Mouse (Mus musculus): Measurements from ENCODE around the gene Fam129a. TPM values are rescaled to one million over a fixed set of nuclear protein-coding genes. Genes with fewer than 3 reads are reported as not detected.

The Fam129a gene
- polyA plus RNA-seq, 1 experiment from 2014 or later, result 2.5 TPM

DNA sequence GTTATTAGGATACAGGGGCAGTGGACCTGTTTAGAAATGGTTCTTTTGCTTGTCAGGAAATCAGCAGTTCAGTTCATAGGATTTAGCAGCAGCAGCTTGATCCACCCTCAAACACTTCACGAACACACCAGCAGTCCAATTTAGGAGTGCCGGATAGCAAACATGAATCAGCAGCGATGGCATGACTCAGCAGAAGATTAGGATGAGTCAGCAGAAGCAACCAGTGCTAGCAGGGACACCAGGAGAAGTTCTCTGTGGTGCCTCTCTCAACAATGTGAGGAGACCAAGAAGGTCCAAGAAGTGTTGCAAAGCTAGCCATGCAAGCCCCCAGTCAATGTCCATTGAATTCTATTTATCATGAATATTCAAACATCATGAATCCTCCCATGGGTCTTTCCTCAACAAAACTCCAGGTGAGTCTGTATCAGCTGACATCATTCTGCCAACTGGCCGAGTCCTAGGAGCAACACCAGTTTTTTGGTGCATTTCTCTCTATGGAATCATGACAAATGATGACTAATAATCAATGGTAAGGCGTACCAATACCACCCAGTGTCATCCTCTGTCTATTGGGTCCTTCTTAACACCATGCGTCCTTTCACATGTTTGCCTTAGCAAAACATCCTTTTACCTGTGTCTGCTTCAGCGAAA, 45.7 kb downstream of the Fam129a start:
- Histone ChIP-seq H3K9ac (no peak overlapping the region), H3K27ac (no peak overlapping the region), H3K27me3 (no peaks in the 10 kb centered on the region), H3K4me2 (no peak overlapping the region), H3K36me3 (no peaks in the 10 kb centered on the region), H3K4me1 (replicated peaks) (peaks cover 10% of the 10 kb centered on the region), H3K4me3 (no peak overlapping the region), H3K9me3 (no peaks in the 10 kb centered on the region)
- ATAC-seq (ENCODE audit: low FRiP score), result no peak
- 91% methylated on average over 7 of the region's 7 CpGs for WGBS

GRCm38 (mm10) chr1:151618251-151618650, 47.3 kb downstream of the Fam129a start:
- 78% methylated on average over 3 of the region's 3 CpGs for WGBS
- no peaks in the 10 kb centered on the region for H3K9me3 ChIP-seq
- no peak overlapping the region for H3K4me3 ChIP-seq
- no peak overlapping the region for H3K27ac ChIP-seq
- ATAC-seq (ENCODE audit: low FRiP score), result no peak
- H3K4me2 ChIP-seq, result no peak overlapping the region
- H3K4me1 ChIP-seq (replicated peaks), result peaks cover 10% of the 10 kb centered on the region
- H3K36me3 ChIP-seq, result no peaks in the 10 kb centered on the region
- H3K9ac ChIP-seq, result no peak overlapping the region
- H3K27me3 ChIP-seq, result no peaks in the 10 kb centered on the region

- Histone ChIP-seq H3K27ac (no peak overlapping the region), H3K9ac (no peak overlapping the region), H3K4me2 (no peak overlapping the region), H3K4me1 (replicated peaks) (peaks cover 10% of the 10 kb centered on the region), H3K27me3 (no peaks in the 10 kb centered on the region), H3K4me3 (no peak overlapping the region), H3K9me3 (no peaks in the 10 kb centered on the region), H3K36me3 (no peaks in the 10 kb centered on the region)
- WGBS, result 60% methylated on average over 8 of the region's 8 CpGs
- no peak for ATAC-seq (ENCODE audit: low FRiP score)
Observed at GRCm38 (mm10) chr1:151619281-151619711, 48.3 kb downstream of the Fam129a start.

DNA sequence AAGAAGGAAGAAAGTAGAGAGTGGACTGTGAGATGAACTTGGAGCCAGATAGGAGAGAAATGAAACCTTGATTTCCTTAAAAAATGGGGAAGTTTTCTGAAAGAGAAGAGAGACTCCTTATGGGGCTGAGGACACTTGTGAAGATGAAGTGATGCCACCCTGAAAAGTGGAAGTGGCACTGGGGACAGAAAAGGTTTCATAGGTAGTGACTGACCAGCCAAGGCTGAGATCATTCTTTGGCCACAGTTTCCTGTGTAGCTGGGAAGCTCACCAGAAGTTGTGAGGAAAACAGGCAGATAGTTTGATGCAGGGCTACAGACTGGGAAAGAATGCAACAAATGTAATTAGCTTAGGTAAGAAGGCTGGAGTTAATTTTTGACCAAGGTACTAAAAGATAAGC, 49.7 kb downstream of the Fam129a start:
- Histone ChIP-seq H3K4me2 (no peak overlapping the region), H3K27me3 (no peaks in the 10 kb centered on the region), H3K9ac (no peak overlapping the region), H3K36me3 (no peaks in the 10 kb centered on the region), H3K9me3 (no peaks in the 10 kb centered on the region), H3K4me1 (replicated peaks) (peaks cover 10% of the 10 kb centered on the region), H3K27ac (no peak overlapping the region), H3K4me3 (no peak overlapping the region)
- no peak for ATAC-seq (ENCODE audit: low FRiP score)

- H3K4me1 ChIP-seq (replicated peaks), result peaks cover 13% of the 10 kb centered on the region
- H3K9me3 ChIP-seq, result no peaks in the 10 kb centered on the region
- H3K9ac ChIP-seq, result no peak overlapping the region
- ATAC-seq (ENCODE audit: low FRiP score), result no peak
- no peak overlapping the region for H3K4me2 ChIP-seq
- H3K27ac ChIP-seq, result no peak overlapping the region
- no peaks in the 10 kb centered on the region for H3K27me3 ChIP-seq
- H3K36me3 ChIP-seq, result no peaks in the 10 kb centered on the region
- WGBS, result 79% methylated on average over 3 of the region's 3 CpGs
- H3K4me3 ChIP-seq, result no peak overlapping the region
Observed at GRCm38 (mm10) chr1:151624442-151625226, 53.6 kb downstream of the Fam129a start.

DNA sequence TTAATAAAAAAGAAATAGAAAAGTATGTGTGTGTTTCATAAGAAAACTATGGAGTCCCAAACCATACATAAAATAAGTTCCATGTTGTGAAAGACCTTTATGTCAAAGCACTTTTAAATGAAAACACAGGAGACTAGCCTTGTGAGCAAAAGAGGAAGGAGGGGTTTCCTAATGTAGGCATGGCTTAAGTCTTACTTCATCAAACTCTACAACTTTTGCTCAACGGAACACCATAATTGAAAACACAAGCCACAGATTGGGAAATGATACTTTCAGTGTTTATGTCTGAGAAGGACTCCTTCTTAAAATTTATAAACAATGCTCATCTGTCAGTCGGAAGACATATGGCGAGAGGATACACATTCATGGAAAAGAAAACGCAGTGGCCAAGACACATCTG, 54.3 kb downstream of the Fam129a start:
- 86% methylated on average over 4 of the region's 4 CpGs for WGBS
- H3K27me3 ChIP-seq, result no peaks in the 10 kb centered on the region
- peaks cover 14% of the 10 kb centered on the region for H3K4me1 ChIP-seq (replicated peaks)
- no peak overlapping the region for H3K4me2 ChIP-seq
- ATAC-seq (ENCODE audit: low FRiP score), result no peak
- no peak overlapping the region for H3K9ac ChIP-seq
- no peak overlapping the region for H3K4me3 ChIP-seq
- no peaks in the 10 kb centered on the region for H3K9me3 ChIP-seq
- H3K36me3 ChIP-seq, result no peaks in the 10 kb centered on the region
- no peak overlapping the region for H3K27ac ChIP-seq

DNA sequence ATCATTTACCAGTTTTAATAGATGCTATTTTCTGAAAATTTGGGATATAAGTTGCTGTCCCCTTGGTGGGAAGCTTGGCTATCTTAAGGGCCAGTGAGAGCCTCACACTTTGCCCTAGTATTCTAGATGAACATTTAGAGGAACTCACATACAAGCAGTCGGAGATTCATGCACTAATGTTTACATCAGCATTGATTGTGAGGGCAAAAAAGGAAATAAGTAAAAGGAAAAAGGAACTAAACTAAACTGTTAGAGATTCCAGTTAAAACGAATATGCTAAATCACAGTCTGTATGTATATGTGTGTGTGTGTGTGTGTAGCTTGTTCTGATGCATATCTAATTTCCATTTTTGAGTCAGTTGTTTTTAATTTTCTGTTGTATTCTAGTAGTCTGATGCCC, 54.7 kb downstream of the Fam129a start:
- no peak overlapping the region for H3K9ac ChIP-seq
- no peaks in the 10 kb centered on the region for H3K9me3 ChIP-seq
- no peaks in the 10 kb centered on the region for H3K27me3 ChIP-seq
- no peak overlapping the region for H3K27ac ChIP-seq
- no peaks in the 10 kb centered on the region for H3K36me3 ChIP-seq
- ATAC-seq (ENCODE audit: low FRiP score), result no peak
- no peak overlapping the region for H3K4me3 ChIP-seq
- H3K4me2 ChIP-seq, result no peak overlapping the region
- WGBS, result 89% methylated on average over 2 of the region's 2 CpGs
- peaks cover 16% of the 10 kb centered on the region for H3K4me1 ChIP-seq (replicated peaks)

DNA sequence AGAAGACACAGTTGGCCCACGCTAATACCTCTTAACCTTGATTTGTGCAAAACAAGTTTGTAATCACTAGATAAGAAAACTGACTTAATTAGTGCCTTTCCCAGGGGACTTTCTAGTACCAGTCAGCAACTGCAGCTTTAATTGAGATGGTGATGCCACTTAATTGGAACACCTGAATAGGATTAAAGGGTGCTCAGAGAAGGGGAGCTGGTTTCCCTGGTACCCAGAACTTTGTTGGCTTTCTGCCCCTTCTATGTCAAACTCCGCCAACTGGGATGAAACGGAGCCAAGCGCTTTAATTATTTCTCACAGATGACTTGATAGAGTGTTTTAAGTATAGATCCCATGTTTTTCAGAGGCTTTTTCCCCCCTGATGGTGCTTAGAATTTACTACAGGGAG, 55.6 kb downstream of the Fam129a start:
- H3K4me1 ChIP-seq (replicated peaks), result peaks cover 23% of the 10 kb centered on the region
- H3K4me2 ChIP-seq, result no peak overlapping the region
- H3K27ac ChIP-seq, result no peak overlapping the region
- no peaks in the 10 kb centered on the region for H3K9me3 ChIP-seq
- no peaks in the 10 kb centered on the region for H3K27me3 ChIP-seq
- H3K9ac ChIP-seq, result no peak overlapping the region
- no peaks in the 10 kb centered on the region for H3K36me3 ChIP-seq
- no peak for ATAC-seq (ENCODE audit: low FRiP score)
- H3K4me3 ChIP-seq, result no peak overlapping the region
- 74% methylated on average over 4 of the region's 4 CpGs for WGBS

- Histone ChIP-seq H3K4me3 (no peak overlapping the region), H3K4me2 (no peak overlapping the region), H3K9me3 (no peaks in the 10 kb centered on the region), H3K27ac (no peak overlapping the region), H3K36me3 (no peaks in the 10 kb centered on the region), H3K9ac (no peak overlapping the region), H3K27me3 (no peaks in the 10 kb centered on the region), H3K4me1 (replicated peaks) (peaks cover 28% of the 10 kb centered on the region)
- no peak for ATAC-seq (ENCODE audit: low FRiP score)
- WGBS, result 78% methylated on average over 3 of the region's 3 CpGs
Observed at GRCm38 (mm10) chr1:151627141-151627540, 56.2 kb downstream of the Fam129a start.

DNA sequence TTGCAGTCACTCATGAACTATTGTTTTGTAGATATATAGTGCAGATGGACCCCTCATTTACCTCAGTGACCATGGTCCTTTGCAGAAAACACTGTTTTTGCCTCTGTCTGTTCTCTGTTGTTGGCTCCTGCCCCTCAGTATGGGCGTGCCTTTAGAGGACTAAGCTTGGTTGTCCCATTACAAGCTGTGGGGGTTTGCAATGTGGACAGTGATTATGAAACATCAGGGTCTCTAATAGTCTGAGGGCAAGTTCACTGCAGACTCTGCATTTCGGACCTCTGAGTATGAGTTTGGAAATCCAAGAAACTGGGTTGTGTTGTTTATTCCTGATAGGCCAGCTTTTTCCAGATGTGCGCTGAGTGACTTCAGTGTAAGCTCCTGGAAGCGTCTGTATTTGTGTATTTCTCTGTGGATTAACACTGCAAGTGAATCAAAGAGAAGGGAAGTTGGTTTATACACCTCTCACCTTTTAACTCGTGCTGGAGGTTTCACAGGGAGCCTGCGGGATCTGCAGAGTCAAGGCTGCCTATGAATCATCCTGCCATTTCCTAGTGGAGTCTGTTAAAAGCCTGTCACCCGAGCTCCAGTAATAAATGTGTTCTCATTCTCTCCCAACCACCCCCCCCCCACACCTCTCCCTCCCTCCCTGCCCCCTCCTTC, 58.7 kb downstream of the Fam129a start:
- H3K27ac ChIP-seq, result peak overlapping the region; percentile 66
- H3K4me1 ChIP-seq (replicated peaks), result peaks cover 28% of the 10 kb centered on the region
- no peaks in the 10 kb centered on the region for H3K9me3 ChIP-seq
- H3K9ac ChIP-seq, result no peak overlapping the region
- no peaks in the 10 kb centered on the region for H3K27me3 ChIP-seq
- peak; percentile 75 for ATAC-seq (ENCODE audit: low FRiP score)
- no peak overlapping the region for H3K4me2 ChIP-seq
- H3K4me3 ChIP-seq, result no peak overlapping the region
- no peaks in the 10 kb centered on the region for H3K36me3 ChIP-seq
- 45% methylated on average over 7 of the region's 7 CpGs for WGBS

- Histone ChIP-seq H3K4me3 (no peak overlapping the region), H3K9ac (no peak overlapping the region), H3K9me3 (no peaks in the 10 kb centered on the region), H3K4me2 (no peak overlapping the region), H3K4me1 (replicated peaks) (peaks cover 28% of the 10 kb centered on the region), H3K36me3 (no peaks in the 10 kb centered on the region), H3K27me3 (no peaks in the 10 kb centered on the region), H3K27ac (peak overlapping the region; percentile 23; the same call in 1 of the 2 replicates)
- 65% methylated on average over 2 of the region's 2 CpGs for WGBS
- ATAC-seq (ENCODE audit: low FRiP score), result peak; percentile 53; the same call in 1 of the 2 replicates
Observed at GRCm38 (mm10) chr1:151630251-151630628, 59.3 kb downstream of the Fam129a start.

DNA sequence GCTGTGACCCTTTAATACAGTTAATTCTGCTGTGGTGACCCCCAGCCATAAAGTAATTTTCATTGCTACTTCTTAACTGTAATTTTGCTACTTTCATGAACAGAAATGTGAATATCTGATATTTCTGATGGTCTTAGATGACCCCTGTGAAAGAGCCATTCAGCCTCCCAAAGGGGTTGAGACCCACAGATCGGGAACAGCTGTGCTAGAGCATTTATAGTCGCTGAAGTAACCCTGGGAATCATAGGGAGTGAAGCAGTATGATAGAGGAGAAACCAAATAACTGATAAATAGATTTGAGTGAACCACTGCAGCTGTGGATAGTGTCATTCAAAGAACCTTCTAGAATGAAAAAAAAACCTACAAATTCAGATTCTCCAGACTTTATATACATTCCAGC, 60.1 kb downstream of the Fam129a start:
- no peak for ATAC-seq (ENCODE audit: low FRiP score)
- H3K27ac ChIP-seq, result peak overlapping the region; percentile 58; the same call in 1 of the 2 replicates
- no peak overlapping the region for H3K9ac ChIP-seq
- peaks cover 28% of the 10 kb centered on the region for H3K4me1 ChIP-seq (replicated peaks)
- WGBS, result 46% methylated on average over 2 of the region's 2 CpGs
- no peaks in the 10 kb centered on the region for H3K9me3 ChIP-seq
- no peak overlapping the region for H3K4me2 ChIP-seq
- H3K4me3 ChIP-seq, result no peak overlapping the region
- H3K36me3 ChIP-seq, result no peaks in the 10 kb centered on the region
- H3K27me3 ChIP-seq, result no peaks in the 10 kb centered on the region
